Mouse (Mus musculus): ENCODE measurements around the gene Cnp.

- TF ChIP-seq EP300 (IDR thresholded peaks at IDR 0.05; ENCODE audit: insufficient read depth, low read depth, low read length) = no peak
- TF ChIP-seq CTCF (IDR thresholded peaks at IDR 0.05) = no peak
- no peak for TF ChIP-seq POLR2A (IDR thresholded peaks at IDR 0.05; ENCODE audit: insufficient read depth, low read depth, low read length)
These were observed 49.6 kb upstream of the Cnp start for GRCm38 (mm10) chr11:100524987-100525630.
